Mouse (Mus musculus) CH12F3 (cell line): ENCODE measurements around the gene Hs3st2.

Experiments used
- in situ Hi-C: fragments of 300-500 bp; cut with MboI; formaldehyde crosslinking; loops from 2 replicates; pipeline ENCODE4 v1.14.3; 2020; ENCODE audit warnings: low sequenced_read_pairs

Hs3st2 gene

DNA sequence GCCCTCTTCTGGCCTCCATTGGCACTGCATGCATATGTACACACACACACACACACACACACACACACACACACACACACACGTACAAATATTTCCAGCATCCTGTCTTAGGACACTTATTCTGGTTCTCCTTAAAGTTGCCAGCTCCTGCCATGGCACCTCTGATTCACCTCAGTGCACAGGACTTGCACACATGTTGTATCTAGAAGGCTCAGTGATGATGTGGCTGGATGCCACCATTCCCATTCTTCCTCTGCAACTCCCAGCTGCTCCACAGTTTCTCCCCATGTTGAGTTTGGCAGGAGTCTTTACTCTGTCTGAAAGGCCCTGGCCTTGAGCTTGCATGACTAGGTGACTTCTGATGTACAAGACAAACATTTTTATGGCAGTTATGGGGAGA is 65.1 kb downstream of the Hs3st2 start:
- in situ Hi-C loops = no loop called here

DNA sequence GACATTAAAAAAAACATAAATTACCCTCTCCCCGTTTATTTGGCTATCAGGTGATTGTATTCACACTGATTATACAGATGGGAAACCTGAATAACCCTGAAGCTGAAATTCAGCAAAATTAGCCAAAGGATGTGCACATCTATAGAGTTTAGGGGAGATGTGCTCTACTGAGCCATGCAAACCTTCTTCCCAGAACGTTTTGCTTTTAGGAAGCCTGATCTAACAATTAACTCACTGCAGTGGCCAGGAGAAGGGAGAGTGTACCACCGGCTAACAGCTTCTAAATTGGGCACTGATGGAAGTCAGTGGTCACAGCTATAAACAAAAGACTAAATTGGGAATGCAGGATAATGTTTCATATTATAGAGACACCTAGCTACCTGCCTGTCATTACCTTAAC is 66.4 kb downstream of the Hs3st2 start:
- in situ Hi-C loops = no loop called here

DNA sequence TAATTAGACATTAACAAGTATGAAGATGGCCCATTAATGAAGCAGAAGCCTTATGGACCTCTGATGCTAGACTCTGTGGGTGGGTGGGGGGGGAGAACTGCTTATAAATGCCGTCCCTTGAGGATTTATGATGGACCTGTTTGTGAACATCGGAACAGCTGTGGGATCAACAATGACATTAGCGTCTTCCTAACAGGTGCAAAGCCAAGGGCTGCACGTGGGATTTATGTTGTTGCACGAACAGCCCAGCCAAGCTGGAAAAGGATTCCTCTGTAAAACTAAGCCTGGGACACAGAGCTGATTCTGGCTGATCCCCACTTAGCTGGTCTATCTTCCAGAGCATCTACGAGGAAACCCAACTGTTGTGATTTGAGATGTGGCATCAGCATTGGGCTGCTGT is 69.0 kb downstream of the Hs3st2 start:
- in situ Hi-C loops = no loop called here

DNA sequence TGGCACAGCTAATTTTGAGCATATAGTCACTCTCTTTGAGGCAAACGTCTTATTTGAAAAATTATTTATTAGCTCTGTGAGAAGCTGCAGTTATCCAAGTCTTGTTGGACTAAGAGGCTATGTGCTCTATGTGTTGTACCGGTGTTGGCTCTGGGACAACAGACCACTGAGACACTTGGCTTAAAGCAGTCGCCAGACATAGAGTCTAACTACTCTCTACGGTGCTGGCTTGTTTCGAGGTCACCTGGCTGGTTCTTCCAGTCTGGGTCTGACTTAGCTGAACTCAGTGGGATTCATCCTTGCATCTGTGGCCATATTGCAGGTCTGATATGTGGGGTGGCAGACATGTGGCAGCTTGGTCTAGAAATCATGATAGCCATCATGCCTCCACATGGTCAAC is 72.8 kb downstream of the Hs3st2 start:
- in situ Hi-C loops = no loop called here

DNA sequence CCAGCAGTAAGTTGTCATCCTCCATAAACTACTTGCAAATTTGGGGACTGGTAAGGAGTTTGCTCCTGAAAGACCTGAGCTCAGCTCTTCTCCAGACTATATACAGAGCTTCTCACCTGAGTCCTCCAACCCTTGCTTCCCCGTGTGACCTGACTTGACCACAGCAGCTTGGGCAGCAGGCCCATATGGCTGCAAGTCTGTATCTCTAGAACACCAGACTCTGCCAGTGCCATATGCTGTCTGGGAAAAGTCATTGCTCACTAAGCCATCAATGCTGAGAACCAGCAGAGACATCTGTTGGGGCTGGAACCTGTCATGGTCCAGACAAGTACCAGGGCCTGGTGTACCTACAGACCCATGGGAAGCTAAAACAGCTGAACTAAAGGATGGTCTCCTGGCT is 73.5 kb downstream of the Hs3st2 start:
- in situ Hi-C loops = no loop called here

DNA sequence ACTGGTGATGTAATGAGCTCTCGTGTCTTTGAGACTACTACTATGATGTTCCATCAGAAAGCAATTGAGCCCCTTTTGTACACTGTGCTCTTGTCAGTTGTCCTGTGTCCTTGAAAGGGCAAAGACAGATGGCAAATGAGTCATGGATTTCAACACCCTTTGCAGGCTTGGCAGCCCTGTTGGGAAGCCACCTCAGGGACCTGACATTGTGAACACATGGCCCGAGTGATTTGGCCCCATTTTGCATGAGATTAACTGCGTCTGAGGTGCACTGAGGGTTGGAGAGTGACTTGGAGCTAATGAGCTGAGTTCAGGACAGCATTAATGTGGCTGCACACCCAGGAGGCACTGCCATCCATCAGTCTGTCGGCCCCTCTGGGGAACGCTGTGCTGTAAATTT is 74.7 kb downstream of the Hs3st2 start:
- in situ Hi-C loops = no loop called here

DNA sequence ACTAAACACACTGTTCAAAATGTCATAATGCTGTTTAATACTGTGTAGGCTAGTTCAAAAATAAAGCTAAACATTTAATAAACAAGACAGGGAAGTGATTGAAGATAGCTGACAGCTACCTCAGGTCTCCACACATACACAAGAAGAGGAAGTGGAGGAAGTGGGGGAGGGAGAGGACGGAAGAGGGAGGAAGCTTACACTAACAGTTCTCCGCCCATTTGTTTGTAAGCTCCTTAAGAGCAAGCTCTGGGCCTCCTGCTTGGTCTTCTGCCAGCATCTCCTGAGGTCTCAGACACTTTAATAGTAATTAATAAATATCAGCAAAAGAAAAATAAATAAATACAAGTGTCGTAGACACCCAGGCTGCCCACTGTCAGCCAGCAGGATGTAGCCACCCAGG is 77.8 kb downstream of the Hs3st2 start:
- in situ Hi-C loops = no loop called here

DNA sequence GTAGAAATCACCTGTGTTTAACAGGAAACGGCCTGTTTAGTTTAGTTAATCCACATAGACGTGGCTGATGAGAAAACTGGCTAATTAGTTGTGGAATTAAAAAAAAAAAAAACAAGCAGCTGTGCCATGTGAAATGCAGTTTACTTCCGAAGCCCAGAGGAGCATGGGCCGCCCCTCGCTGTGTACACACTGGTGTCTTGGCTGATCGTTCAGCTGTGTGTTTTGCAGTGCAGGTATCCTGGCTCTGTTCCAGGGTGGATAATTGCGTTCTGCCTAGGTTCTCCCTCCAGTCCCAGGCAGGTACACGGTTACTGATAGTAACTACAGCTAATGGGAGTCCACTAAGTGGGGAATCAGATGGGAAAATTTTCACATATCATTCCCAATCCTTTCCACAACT is 86.6 kb downstream of the Hs3st2 start:
- in situ Hi-C loops = no loop called here

DNA sequence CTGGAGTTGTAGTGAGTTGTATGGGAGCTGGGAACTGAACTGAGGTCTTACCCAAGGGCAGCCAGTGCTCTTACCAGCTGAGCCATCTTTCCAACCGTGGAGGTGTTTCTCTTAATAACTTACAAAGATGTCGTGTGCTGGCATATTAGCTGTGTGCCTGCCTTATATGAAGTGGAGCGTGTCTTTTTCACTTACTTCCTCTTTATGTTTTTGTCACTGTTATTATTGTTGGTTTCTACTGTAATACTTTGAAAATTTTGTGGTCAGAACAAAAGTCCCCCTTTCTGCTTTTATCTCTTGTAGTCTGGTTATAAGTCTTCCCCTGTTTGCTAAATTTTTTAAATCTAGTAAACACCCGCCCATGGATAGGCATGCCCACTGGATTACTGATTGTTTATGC is 88.4 kb downstream of the Hs3st2 start:
- in situ Hi-C loops = no loop called here

DNA sequence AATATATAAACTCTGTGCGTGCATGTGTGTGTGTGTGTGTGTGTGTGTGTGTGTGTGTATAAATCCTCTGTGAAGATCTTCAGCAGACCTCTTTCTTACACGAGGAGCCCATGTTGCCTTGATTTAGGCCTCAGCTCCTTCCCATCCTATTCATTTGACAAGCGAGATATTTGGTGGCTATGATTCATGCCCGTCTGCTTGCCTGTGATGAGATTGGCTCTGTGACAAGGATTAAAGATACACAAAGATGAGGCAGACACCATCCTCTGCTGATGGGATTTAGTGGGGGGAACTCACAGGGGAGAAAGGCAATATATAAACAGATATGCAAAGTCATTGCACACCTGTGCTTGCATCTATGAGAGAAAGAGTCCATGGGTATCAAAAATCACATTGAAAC is 92.9 kb downstream of the Hs3st2 start:
- in situ Hi-C loops = no loop called here

DNA sequence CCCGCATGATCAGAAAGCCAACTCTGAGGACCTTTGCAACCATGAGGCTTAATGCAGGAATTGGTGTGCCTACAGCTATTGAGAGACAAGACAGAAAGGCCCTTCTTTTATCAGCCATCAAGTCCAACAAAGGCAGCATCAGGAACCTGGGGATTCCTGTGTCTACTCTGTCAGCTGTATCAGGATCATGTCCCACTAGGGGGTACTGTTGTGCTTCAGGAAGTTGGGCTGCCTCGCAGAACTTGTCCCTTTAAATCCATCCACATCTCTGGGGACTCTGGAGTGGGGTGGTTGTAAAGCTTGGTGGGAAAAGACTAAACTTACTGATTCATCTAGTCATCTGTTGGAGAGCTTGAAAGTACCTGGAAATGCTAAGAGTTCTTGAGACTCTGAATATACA is 93.6 kb downstream of the Hs3st2 start:
- in situ Hi-C loops = no loop called here

DNA sequence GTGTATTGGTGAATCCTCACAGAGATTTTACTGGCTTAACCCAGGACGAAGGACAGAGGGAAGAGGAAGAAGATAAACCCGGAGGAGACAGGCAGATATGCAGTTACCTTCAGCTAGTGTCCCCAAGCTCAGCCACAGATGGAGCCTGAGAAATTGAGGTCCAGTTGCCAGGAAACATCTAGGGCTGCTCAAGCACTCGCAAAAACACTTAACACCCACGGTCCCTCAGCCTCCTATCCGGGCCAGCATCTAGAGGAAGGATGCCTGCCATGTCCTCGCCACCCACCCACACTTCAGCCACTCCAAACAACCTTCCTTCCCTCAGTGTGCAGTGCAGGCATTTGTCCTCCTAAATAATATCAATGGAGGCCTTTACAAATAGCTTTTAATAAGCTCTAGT is 95.6 kb downstream of the Hs3st2 start:
- in situ Hi-C loops = no loop called here

DNA sequence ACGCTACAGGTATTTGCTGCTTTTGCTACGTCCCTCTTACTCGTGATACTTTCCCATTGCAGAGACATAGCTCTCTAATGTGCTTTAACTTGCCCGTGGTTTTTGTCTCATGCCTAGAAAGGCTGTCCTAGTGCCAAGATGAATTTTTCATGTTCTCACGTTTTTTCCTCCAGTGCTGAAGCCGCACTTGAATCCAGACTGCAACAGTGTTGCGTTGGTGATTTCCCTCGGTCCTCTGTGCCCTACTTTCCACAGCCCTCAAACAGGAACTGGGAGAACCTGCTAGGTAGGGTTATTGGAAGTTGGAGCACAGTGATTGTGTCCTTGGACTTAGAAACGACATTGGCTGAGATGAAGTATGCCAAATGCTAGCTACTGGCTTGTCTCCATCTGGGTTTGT is 97.7 kb downstream of the Hs3st2 start:
- in situ Hi-C loops = no loop called here

DNA sequence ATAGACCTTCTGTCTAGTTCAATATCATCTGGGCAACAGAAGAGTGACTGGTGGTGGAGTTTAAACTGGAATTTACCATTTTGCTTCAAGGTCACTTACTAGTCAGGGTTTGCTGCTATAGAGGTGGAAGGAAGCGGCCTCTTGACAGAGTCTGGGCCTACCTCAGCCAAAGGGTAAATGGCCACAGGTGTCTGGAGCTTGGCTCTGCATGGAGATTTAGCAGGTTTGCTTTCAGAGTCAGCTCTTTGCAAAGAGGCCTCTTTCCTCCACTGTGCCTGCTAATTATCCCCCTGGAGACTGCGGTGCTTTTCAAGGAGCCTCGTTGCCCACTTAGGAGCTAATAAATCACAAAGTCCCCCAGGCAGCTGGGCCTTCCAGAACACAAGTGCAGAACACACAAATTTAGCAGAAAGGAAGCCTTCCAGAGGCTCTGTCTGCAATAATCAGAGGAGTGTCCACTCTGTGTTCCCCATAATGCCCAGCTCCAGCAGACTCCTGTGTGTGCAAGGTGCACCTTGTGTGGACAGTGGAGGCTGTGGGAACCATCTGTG is 99.9 kb downstream of the Hs3st2 start:
- in situ Hi-C loops = no loop called here

DNA sequence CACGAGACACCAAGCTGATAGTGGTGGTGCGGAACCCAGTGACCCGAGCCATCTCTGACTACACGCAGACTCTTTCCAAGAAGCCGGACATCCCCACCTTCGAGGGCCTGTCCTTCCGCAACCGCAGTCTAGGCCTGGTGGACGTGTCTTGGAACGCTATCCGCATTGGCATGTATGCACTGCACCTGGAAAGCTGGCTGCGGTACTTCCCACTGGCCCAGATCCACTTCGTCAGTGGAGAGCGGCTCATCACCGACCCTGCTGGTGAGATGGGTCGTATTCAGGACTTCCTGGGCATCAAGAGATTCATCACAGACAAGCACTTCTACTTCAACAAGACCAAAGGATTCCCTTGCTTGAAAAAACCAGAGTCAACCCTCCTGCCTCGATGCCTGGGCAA is 108.9 kb downstream of the Hs3st2 start:
- in situ Hi-C loops = no loop called here

DNA sequence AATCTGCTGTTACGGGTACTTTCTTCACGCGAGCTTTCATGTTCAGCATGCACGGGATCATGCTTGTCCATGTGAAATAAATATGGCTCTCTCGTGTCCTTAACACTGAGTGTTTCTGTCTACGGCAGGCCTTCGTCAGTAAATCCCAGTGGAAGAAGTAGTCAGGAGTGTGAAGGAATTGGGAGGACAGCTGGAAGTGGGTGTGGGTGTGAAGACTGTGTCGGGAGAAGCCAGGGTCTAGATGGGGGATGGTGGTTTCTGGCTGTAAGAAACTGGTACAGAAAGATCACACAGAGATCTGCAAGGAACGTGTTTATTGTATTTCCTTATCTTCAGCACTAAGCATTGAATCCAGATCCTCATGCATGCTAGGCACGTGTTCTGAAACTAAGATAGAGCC is 110.0 kb downstream of the Hs3st2 start:
- in situ Hi-C loops = no loop called here

DNA sequence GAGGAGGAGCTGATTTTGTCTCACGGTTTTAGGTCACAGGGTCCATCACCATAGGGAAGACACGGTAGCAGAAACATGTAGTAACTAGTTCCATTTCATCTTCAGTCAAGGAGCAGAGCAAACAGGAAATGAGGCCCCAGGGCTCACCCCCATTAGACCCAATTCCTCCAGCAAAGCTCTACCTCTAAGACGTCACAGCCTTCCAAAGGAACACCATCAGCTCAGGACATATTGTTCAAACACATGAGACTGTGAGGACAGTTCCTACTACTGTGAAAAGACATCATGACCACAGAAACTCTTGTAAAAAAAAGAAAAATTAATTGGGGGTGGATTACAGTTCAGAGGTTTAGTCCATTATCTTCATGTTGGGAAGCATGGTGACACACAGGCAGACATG is 125.1 kb downstream of the Hs3st2 start:
- in situ Hi-C loops = no loop called here

DNA sequence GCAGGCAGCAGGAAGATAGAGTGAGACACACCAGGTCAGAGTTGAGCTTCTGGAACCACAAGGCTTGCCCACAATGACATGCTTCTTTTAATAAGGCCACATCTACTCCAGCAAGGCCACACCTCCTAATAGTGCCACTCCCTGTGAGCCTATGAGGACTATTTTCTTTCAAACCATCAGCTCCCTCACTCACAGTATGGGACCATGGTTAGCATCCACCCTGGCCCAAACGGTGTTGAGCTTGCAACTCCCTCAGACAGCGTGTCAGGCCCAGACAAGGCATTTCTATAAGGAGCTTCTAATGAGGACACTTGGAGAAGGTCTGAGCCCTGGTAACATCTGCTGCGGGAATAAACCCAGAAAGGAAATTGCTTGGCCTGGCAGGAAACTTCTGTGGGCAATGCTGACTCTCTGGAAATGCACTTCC is 125.5 kb downstream of the Hs3st2 start:
- in situ Hi-C loops = no loop called here

DNA sequence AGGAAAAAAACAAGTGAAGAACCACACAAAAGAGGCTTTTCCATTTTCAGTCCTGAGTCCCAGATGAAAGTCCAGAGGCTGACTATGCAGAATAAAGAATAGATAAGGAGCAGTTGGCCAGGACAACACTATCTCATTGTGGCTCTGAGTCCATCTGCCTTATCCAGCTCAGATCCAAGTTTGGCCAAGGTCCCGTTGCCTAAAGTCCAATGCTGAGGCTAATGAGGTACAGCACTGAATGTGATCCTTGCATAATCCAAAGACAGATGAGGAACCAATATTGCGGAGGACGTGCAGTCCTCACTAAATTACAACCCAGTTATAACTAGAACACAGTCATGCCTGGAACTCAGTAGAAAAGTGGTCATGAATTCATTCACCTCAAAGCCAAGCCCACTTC is 130.5 kb downstream of the Hs3st2 start:
- in situ Hi-C loops = no loop called here

DNA sequence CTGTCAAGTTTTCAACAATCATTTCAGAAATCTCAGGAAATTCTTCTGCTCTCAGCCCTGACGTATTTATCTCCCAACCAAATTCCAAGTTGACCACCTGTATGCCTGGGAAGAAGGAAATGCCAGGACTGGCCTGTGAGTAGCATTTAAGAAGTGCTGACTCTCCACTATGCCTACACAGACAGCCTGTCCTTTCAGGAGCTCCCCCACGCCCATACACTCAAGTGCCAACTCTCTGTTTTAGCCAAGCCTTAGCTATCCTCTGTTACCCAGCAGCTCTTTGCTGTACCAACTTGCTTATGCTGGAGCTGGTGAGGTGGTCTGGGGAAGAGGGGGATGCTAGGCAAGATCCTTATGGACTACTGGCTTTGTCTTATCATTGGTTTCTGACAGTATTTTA is 137.4 kb downstream of the Hs3st2 start:
- in situ Hi-C loops = no loop called here

DNA sequence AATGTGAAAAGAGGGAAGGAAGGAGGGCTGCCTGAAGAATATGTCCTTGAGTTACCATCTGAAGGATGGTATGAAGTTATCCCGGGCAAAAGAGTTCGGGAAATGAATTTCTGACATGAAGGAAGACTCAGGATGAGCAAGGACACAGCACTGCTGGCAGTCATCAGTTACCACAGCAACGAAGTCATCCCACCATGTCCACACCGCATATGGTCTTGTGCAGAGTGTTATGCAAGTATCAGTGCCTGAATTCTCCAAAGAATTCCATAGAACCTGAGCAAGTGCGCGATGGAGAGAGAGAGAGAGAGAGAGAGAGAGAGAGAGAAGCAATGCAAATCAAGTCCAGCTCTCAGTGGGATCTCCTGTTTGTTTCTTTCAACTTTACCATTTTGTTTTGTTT is 142.0 kb downstream of the Hs3st2 start:
- in situ Hi-C loops = no loop called here

DNA sequence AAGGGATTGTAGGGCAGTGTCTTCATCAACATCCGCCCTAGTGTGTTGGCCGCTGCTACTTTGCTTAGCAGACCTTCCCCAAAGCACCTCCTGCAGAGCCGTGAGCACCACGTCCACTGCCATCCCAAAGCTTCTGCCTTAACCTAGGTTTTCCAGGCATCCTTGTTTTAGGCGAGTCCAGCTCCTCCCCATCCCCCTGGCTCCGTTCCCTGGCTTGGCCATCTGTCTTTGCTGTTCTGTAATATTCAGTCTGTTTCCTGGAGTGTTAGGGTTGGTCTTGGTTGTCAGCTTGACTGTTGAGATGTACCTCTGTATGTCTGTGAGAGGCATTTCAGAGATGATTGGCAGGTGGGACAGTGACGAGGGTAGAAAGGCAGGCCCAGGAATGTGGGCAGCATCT is 142.7 kb downstream of the Hs3st2 start:
- in situ Hi-C loops = no loop called here

DNA sequence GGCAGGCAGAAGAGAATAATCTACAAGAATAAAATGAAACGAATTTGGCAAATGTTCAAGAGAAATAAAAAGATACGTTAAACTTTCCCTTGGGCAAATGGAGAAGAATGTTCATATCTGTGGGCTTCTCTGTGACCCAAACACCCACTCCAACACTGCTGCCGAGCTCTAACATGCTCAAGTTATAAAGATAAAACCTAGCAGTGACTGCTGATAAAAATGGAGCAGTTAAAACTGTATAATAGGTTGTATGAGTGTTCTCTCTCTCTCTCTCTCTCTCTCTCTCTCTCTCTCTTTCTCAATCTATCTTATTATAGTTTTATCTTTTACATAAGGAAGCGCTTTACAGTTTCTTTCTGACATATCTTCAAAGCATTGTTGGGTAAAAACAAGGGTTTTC is 144.3 kb downstream of the Hs3st2 start:
- in situ Hi-C loops = no loop called here
